Mouse (Mus musculus): Measurements from ENCODE around the gene Gabrb3.

- no peak for TF ChIP-seq CTCF (IDR thresholded peaks at IDR 0.05; ENCODE audit: low read depth, low read length)
- no peak for TF ChIP-seq GATA1 (IDR thresholded peaks at IDR 0.05; ENCODE audit: borderline replicate concordance, low read length)
- TF ChIP-seq TAL1 (conservative IDR thresholded peaks at IDR 0.05; ENCODE audit: low read depth, low read length), result no peak
- TF ChIP-seq POLR2AphosphoS5 (IDR thresholded peaks at IDR 0.05; ENCODE audit: insufficient replicate concordance, low read depth, low read length), result no peak
These were observed 8.3 kb upstream of the Gabrb3 start for GRCm38 (mm10) chr7:57411163-57411562.

All from G1E (cell line).